Mouse (Mus musculus): ENCODE results near the gene Nr1i3. TPM values are rescaled to one million over a fixed set of nuclear protein-coding genes. Genes with fewer than 3 reads are reported as not detected.
"Not testable (repeated sequence)": the region's sequence is repeated elsewhere in the genome, so short reads cannot be mapped to it uniquely, and the experiment has no call there.

Gene Nr1i3
- polyA plus RNA-seq, 1 experiment, result not detected

- Histone ChIP-seq H3K4me3 (replicated peaks) (no peak overlapping the region), H3K9me3 (ENCODE audit: control insufficient read depth, low read length) (no peaks in the 10 kb centered on the region), H3K36me3 (ENCODE audit: control insufficient read depth) (peaks cover 44% of the 10 kb centered on the region), H3K4me1 (ENCODE audit: control insufficient read depth) (peaks cover 30% of the 10 kb centered on the region), H3K27me3 (ENCODE audit: control insufficient read depth) (no peaks in the 10 kb centered on the region)
- TF ChIP-seq GATA1 (IDR thresholded peaks at IDR 0.05; ENCODE audit: low read length), result no peak
Measured at GRCm38 (mm10) chr1:171232800-171233730, 19.3 kb downstream of the Nr1i3 start.

- H3K4me3 ChIP-seq (replicated peaks), result no peak within 1 kb of the TSS
- peaks cover 54% of the 10 kb centered on the region for H3K36me3 ChIP-seq (ENCODE audit: control insufficient read depth)
- no peaks in the 10 kb centered on the region for H3K27me3 ChIP-seq (ENCODE audit: control insufficient read depth)
- peaks cover 30% of the 10 kb centered on the region for H3K4me1 ChIP-seq (ENCODE audit: control insufficient read depth)
- no peaks in the 10 kb centered on the region for H3K9me3 ChIP-seq (ENCODE audit: control insufficient read depth, low read length)
- TF ChIP-seq GATA1 (IDR thresholded peaks at IDR 0.05; ENCODE audit: low read length), result no peak
- TF ChIP-seq TAL1 (IDR thresholded peaks at IDR 0.05; ENCODE audit: low read length), result no peak
Measured at GRCm38 (mm10) chr1:171234126-171234525, 20.4 kb downstream of the Nr1i3 start, which contains the start of gene Fcer1g. Fcer1g (minus strand) TSS chr1:171234365.

- H3K36me3 ChIP-seq (ENCODE audit: control insufficient read depth), result peaks cover 58% of the 10 kb centered on the region
- peaks cover 30% of the 10 kb centered on the region for H3K4me1 ChIP-seq (ENCODE audit: control insufficient read depth)
- no peaks in the 10 kb centered on the region for H3K9me3 ChIP-seq (ENCODE audit: control insufficient read depth, low read length)
- no peak for TF ChIP-seq TAL1 (IDR thresholded peaks at IDR 0.05; ENCODE audit: low read length)
- TF ChIP-seq GATA1 (IDR thresholded peaks at IDR 0.05; ENCODE audit: low read length), result no peak
- no peaks in the 10 kb centered on the region for H3K27me3 ChIP-seq (ENCODE audit: control insufficient read depth)
- H3K4me3 ChIP-seq (replicated peaks), result no peak overlapping the region
Measured at GRCm38 (mm10) chr1:171234538-171234937, 20.8 kb downstream of the Nr1i3 start.

- no peaks in the 10 kb centered on the region for H3K27me3 ChIP-seq (ENCODE audit: control insufficient read depth)
- H3K4me3 ChIP-seq (replicated peaks), result no peak overlapping the region
- H3K9me3 ChIP-seq (ENCODE audit: control insufficient read depth, low read length), result no peaks in the 10 kb centered on the region
- peaks cover 30% of the 10 kb centered on the region for H3K4me1 ChIP-seq (ENCODE audit: control insufficient read depth)
- peaks cover 68% of the 10 kb centered on the region for H3K36me3 ChIP-seq (ENCODE audit: control insufficient read depth)
- TF ChIP-seq TAL1 (IDR thresholded peaks at IDR 0.05; ENCODE audit: low read length), result no peak
- no peak for TF ChIP-seq GATA1 (IDR thresholded peaks at IDR 0.05; ENCODE audit: low read length)
Measured at GRCm38 (mm10) chr1:171235791-171236190, 22.0 kb downstream of the Nr1i3 start.

- Histone ChIP-seq H3K36me3 (ENCODE audit: control insufficient read depth) (peaks cover 82% of the 10 kb centered on the region), H3K9me3 (ENCODE audit: control insufficient read depth, low read length) (no peaks in the 10 kb centered on the region), H3K4me1 (ENCODE audit: control insufficient read depth) (peaks cover 22% of the 10 kb centered on the region), H3K27me3 (ENCODE audit: control insufficient read depth) (no peaks in the 10 kb centered on the region), H3K4me3 (replicated peaks) (no peak overlapping the region)
- TF ChIP-seq TAL1 (IDR thresholded peaks at IDR 0.05; ENCODE audit: low read length), result no peak
- TF ChIP-seq GATA1 (IDR thresholded peaks at IDR 0.05; ENCODE audit: low read length), result no peak
Measured at GRCm38 (mm10) chr1:171237438-171237837, 23.7 kb downstream of the Nr1i3 start.

GRCm38 (mm10) chr1:171238463-171238862 lies 24.7 kb downstream of the Nr1i3 start:
- H3K36me3 ChIP-seq (ENCODE audit: control insufficient read depth), result peaks cover 90% of the 10 kb centered on the region
- H3K9me3 ChIP-seq (ENCODE audit: control insufficient read depth, low read length), result no peaks in the 10 kb centered on the region

GRCm38 (mm10) chr1:171239992-171240744 lies 26.4 kb downstream of the Nr1i3 start:
- no peaks in the 10 kb centered on the region for H3K27me3 ChIP-seq (ENCODE audit: control insufficient read depth)
- no peaks in the 10 kb centered on the region for H3K9me3 ChIP-seq (ENCODE audit: control insufficient read depth, low read length)
- H3K4me1 ChIP-seq (ENCODE audit: control insufficient read depth), result peaks cover 5% of the 10 kb centered on the region
- peaks cover 87% of the 10 kb centered on the region for H3K36me3 ChIP-seq (ENCODE audit: control insufficient read depth)
- no peak for TF ChIP-seq GATA1 (IDR thresholded peaks at IDR 0.05; ENCODE audit: low read length)
- no peak for TF ChIP-seq TAL1 (IDR thresholded peaks at IDR 0.05; ENCODE audit: low read length)
- no peak overlapping the region for H3K4me3 ChIP-seq (replicated peaks)

More at GRCm38 (mm10) chr1:171238463-171238862, 24.7 kb downstream of the Nr1i3 start:
- TF ChIP-seq GATA1 (IDR thresholded peaks at IDR 0.05; ENCODE audit: low read length), result no peak
- TF ChIP-seq TAL1 (IDR thresholded peaks at IDR 0.05; ENCODE audit: low read length), result no peak
- no peak overlapping the region for H3K4me3 ChIP-seq (replicated peaks)
- H3K4me1 ChIP-seq (ENCODE audit: control insufficient read depth), result peaks cover 13% of the 10 kb centered on the region
- H3K27me3 ChIP-seq (ENCODE audit: control insufficient read depth), result no peaks in the 10 kb centered on the region

- TF ChIP-seq TAL1 (IDR thresholded peaks at IDR 0.05; ENCODE audit: low read length), result no peak
- TF ChIP-seq GATA1 (IDR thresholded peaks at IDR 0.05; ENCODE audit: low read length), result no peak
- H3K4me3 ChIP-seq (replicated peaks), result no peak overlapping the region
- peaks cover 12% of the 10 kb centered on the region for H3K4me1 ChIP-seq (ENCODE audit: control insufficient read depth)
- H3K36me3 ChIP-seq (ENCODE audit: control insufficient read depth), result peaks cover 82% of the 10 kb centered on the region
- H3K27me3 ChIP-seq (ENCODE audit: control insufficient read depth), result no peaks in the 10 kb centered on the region
- H3K9me3 ChIP-seq (ENCODE audit: control insufficient read depth, low read length), result no peaks in the 10 kb centered on the region
Measured at GRCm38 (mm10) chr1:171240911-171241310, 27.1 kb downstream of the Nr1i3 start.

- not testable (repeated sequence) for H3K27me3 ChIP-seq (ENCODE audit: control insufficient read depth); H3K9me3 ChIP-seq (ENCODE audit: control insufficient read depth, low read length); H3K4me3 ChIP-seq (replicated peaks)
- Histone ChIP-seq H3K4me1 (ENCODE audit: control insufficient read depth) (peaks cover 20% of the 10 kb centered on the region), H3K36me3 (ENCODE audit: control insufficient read depth) (peaks cover 73% of the 10 kb centered on the region)
Measured at GRCm38 (mm10) chr1:171241952-171242351, 28.2 kb downstream of the Nr1i3 start.

All from erythroblast, embryonic 14.5 days (primary cell).